Mouse (Mus musculus): ENCODE measurements around the gene Fxyd3.
A peak's percentile ranks its signal among the peaks of the same experiment; 100 is the strongest.

Fxyd3 gene

DNA sequence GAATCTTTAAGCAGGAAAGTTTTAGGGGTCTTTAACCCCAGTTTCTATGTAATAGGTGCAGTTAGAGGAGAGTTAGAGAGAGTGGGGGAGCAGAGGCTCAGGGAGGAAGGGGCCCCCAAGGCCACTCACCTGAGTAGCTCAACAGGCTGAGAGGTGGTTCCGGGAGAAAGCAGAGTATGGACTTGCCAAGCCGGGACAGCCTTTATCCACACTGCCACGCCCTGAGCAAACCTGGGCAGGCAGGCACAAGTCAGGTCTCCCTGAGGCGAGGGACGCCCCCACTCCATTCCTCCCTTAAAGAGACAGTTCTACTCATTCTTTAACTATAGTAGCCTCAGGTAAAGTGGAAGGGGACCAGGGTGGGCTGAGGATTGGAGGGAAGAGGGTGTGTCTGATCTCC is at the start of gene Fxyd3:
TSS of gene Fxyd3 (minus strand) at position 213 of the 400 bp plus-strand sequence.
- no peak for DNase-seq (ENCODE audit: low spot score)

DNA sequence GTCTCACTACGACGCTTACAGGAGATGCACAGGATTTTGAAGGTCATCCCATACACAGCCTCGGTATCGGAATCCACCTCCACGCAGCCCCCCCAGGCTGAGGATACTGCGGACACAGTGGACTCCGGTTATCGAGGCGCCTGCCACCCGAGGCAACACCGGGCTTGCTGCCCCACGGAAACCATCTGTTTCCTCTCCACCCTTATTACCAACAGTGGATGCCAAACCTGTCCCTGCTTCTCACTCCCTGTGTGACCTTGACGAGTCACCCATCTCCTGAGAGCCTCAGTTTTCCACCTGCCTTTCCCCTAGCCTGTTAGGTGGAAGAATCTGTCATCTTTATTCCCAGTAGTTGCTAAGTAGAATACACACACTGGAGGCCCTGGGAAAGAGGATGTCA is 48.6 kb upstream of the Fxyd3 start:
- DNase-seq (ENCODE audit: low spot score): no peak

DNA sequence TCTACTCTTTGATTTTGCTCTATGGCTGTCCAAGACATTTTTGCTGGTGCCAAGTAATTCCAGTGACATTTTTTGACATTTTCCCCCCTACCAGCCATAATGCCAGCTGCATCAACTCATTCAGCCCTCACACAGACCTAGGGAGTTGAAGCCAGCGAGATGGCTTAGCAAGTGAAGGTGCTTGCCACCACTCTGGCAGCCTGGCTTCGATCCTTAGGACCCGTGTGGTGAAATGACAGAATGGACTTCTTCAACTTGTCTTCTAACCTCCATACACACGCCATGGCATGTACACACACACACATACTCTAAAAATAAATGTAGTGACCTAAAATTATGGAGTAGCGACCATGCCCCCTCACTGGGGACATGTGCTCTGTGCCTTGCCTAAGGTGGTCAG is 47.9 kb upstream of the Fxyd3 start:
- no peak for DNase-seq (ENCODE audit: low spot score)

DNA sequence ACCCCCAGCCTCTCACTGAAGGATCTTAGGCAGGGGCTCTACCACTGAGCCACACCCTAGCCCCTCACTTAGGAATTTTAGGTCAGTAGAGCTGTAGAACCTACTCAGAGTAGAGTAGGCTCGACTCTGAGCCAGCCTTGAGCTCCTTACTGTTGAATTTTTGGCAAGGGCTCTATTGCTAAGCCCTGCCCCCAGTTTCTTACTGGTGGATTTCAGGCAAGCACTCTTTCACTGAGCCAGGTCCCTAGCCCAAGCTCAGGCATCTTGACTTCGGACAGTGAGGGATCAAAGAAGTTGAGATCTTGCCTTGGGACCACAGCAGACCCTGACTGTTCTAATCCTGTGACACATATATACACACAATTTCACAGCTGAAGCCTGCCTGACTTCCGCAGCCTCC is 47.2 kb upstream of the Fxyd3 start:
- DNase-seq (ENCODE audit: low spot score): no peak

DNA sequence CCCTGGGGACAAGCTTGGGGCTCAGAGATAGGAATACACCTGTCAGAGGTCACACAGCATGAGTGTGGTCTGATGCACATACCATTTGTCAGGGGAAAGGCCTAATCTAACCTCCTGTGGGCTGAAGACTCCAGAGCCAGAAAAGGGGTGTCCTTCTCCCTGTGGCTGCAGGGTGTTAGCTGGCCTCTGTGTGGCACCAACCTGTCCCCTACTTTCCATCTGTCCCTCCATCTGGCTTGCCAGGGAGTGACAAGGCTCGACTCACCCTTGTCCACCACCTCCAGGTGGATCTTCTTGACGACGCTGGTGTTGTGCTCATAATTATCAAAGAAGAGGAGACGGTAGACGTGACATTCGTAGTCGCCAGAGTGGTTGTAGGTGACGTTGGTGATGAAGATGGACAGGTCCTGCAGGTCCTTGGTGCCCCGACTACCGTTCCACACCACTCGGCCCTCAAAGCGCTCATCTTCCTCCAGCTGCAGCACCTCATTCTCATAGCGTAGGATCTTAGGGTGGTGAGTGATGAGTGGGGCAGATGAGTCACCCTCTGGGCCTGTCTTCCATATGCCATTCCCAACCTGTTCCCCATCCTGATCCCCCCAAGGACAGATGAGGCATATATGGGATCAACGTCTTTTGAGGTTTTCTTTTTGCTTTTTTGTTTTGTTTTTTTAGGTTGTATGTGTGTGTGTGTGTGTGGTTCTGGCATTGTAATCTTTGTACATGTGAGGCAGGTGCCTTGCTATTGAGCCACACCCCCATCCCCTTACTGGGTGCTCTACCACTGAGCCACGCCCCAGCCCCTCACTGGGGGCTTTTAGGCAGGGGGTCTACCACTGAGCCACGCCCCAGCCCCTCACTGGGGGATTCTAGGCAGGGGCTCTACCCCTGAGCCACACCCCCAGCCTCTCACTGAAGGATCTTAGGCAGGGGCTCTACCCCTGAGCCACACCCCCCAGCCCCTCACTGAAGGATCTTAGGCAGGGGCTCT is 46.4 kb upstream of the Fxyd3 start:
- no peak for DNase-seq (ENCODE audit: low spot score)

DNA sequence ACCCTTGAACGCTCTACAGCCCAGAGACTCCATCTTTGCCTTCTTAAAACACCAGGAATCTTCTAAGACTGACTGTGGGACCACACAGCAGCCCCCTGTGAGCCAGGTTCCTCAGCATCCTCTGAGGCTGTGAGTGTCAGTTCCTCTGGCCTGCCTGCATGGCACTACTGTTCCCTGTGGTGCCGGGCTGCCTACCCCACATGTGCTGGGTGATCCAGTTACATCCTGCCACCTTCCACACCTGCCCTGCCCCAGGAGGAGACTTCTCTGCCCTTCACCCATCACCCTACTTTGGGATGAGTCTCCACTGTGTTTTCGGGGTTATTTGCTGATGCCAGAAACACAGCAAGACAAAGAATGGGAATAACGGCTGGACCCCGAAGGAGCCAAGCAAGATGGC is 43.1 kb upstream of the Fxyd3 start:
- no peak for DNase-seq (ENCODE audit: low spot score)

DNA sequence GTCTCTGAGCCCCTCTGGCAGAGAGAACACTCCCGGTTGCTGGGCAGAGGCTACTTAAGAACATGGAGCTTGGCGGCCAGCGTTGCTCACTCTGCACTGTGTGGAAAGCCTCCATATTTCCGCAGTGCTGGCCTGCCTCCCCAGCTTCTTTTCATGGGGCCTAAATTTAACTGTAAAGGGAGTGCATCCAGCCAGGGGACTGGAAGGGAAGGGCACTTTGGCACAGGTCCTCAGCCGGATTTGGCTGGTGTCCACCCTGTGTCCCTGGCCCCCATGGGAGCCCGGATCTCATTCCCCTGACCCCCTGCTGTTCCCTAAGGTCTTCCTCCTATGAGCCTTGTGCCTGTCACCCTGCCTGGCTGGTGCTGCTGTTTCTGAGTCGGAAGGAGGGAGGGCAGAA is 42.0 kb upstream of the Fxyd3 start:
- no peak for DNase-seq (ENCODE audit: low spot score)

DNA sequence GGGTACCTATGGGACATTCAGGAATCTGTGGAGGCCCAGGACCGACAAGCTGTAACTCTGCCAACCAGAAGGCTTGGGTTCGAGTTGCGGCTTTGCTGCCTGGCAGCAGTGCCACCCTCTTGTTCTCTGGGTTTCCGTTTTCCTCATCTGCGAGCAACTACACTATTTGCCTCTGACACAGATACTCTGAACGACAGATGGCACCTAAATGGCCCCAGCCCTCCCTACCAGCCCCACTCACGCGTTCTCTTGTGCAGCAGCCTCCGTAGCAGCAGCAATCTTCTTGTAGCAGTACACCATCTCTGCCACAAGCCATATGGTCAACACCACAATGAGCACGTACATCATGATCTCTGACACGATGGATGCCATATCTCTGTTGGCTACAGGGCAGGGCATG is 41.0 kb upstream of the Fxyd3 start:
- no peak for DNase-seq (ENCODE audit: low spot score)

DNA sequence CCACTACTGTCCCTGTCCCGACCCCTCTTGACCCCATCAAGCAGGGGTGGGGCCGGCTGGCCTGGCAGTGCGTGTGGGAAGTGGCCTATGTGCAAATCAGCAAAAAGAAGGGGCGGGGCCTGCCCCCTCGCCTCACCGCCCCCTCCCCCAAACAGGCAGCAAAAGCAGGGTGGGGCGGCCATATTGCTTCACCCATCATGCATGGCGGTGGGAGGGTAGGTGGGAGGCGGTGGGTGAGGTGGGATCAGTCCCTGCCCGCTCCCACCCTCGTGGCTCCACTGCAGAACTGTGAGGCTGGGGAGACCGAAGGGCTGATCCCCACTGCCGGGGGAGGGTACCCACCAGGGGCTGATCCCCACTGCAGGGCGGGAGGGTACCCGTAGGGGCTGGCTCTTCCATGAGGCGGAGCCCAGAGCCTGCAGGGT is 40.2 kb upstream of the Fxyd3 start:
- no peak for DNase-seq (ENCODE audit: low spot score)

DNA sequence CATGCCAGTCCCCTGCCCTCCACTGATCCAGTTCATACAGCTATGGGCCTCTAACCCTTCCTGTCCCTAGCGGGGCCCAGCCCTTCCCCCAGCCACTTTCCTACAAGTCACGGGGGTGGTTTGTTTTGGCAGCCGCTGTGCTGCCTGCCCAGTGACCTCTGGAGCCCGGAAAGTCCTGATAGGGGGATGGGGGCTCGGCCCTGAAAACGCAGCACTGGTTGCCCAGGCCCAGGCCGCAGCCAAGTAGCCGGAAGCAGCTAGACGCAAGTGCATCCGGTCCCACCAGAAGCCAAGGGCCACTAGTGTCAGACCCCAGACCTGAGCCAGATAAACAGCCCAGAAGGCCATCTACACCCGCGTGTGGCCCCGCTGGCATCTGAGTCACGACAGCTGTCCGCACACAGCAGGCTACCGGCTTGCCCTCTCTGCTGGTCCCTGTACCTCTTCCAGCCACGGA is 39.1 kb upstream of the Fxyd3 start:
- peak; percentile 34 for DNase-seq (ENCODE audit: low spot score)

DNA sequence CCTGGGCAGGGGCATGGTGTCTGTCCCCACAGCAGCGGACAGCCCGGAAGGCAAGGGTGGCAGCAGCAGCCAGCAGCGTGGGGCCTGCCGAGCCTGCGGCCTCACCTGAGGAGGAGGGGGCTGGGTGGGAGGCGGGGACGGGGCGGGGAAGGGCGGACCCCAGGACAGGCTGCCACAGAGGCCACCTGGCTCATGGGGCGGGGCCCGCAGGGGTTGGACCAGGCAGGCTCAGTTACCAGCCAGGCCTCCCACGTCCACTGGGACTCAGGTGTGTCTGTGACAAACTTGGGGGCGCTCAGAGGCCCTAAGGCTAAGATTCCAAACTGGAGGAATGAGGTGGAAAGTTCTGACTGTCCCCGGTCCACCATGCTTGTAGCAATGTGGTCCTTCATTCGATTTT is 38.7 kb upstream of the Fxyd3 start, which contains the start of gene Hpn:
TSS of gene Hpn (minus strand) at position 109 of the 400 bp plus-strand sequence.
- no peak for DNase-seq (ENCODE audit: low spot score)

DNA sequence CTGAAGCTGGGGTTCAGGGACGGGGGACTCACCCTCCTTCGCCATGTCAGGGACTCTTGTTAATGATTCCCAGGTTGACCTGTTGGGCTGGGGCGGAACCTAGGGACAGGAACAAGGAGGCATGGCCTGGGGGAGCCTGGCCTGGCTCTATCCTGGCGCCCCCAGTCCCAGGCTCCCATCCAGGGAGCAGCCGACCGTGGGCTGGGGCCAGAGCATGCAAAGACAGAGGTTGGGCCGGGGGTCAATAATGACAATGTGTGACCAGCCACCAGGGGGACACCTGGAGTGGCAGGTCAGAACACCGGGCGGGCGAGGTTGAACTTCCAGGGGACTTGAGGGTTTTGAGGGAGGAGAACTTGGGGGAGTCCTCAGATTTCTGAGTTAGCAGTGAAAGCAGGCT is 38.1 kb upstream of the Fxyd3 start:
- DNase-seq (ENCODE audit: low spot score): no peak

DNA sequence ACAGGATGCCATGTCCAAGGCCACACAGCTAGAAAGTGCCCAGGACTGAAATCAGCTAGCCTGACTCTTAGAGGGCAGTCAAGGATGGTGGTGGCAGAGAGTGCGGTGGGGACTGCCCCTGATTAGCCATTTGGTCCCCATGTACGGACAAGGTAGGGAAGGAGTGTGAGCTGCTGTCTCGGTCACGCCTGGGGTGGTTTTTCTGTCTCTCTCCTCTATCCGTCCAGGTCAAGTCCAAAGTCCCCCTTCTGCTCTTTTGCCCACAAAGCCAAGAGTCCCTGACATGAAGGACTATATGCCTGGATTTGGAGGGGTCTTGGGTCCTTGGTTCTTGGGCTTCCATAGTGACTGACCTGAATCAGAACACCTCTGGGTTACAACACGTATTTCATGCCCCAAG is 37.3 kb upstream of the Fxyd3 start:
- DNase-seq (ENCODE audit: low spot score): no peak

DNA sequence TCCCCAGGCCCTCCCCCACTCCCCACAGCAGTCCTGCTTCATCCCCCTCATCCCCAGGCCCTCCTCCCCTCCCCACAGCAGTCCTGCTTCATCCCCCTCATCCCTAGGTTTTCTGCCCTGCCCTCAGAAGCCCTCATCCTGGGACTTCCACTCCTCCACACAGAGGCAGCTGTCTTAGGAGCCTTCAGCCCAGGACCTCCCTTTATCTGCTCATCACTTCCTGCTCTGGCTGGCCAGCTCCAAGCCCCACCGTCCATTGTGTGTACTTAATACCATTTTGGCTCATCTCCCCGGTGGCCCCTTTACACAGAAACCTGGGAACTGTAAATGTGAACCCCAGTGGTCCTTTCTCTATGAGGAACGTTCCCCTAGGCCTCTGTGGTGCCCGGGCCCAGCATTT is 35.5 kb upstream of the Fxyd3 start:
- no peak for DNase-seq (ENCODE audit: low spot score)

DNA sequence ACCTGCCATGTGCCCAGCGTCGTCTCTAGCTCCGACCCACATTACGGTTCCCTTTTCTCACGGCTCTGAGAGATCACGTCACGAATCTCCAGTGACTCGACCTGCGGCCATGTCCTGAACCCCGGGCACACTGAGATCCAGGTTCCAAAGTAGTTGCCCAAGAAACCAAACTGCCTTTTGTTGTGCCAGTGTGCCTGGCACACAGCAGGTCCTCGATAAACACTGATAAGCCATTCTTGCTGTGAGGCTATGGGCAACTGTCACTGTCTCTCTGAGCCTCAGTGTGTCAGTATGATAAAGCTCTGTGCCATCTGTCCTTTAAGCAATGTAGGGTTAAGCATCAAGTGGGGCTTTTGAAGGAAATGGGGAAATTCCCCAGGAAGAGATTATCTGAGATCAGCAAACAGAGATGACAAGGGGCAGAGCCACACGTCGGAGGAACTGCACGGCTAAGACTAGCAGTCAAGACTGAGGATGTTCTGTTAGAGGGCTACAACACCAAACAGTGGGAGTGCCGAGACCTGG is 34.4 kb upstream of the Fxyd3 start:
- DNase-seq (ENCODE audit: low spot score): no peak

DNA sequence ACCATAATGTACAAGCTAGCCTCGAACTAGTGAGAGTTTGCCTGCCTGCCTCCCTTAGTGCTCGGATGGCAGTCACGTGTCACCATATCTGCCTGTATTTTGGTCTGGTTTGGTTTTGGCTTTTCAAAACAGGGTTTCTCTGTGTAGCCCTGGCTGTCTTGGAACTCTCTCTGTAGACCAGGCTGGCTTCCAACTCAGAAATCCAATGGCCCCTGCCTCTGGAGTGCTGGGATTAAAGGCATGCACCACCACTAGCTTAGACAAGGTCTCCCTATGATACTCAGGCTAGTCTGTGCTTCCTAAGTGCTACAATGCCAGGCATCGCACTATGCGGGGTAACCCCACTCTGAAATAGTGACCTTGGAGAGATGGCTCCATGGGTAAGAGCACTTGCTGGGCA is 33.3 kb upstream of the Fxyd3 start:
- DNase-seq (ENCODE audit: low spot score): no peak

DNA sequence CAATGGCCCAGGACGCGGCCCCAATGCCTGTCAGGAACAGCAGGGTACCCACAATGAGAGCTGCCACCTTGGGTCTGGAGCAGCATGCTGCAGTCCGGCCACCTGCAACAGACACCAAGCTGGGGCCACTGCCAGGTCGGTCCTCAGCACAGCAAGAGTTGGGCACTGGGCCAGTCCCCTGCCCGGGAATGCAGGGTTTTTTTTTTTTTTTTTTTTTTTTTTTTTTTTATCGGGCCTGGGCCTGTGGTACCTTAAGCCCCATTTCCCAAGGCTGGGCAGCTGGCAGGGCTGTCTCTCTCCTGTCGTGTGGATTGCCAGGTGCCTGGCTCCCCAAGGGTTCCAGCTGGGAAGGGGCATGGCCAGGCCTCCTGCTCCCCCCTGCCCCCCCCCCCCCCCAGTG is 32.6 kb upstream of the Fxyd3 start:
- DNase-seq (ENCODE audit: low spot score): no peak

DNA sequence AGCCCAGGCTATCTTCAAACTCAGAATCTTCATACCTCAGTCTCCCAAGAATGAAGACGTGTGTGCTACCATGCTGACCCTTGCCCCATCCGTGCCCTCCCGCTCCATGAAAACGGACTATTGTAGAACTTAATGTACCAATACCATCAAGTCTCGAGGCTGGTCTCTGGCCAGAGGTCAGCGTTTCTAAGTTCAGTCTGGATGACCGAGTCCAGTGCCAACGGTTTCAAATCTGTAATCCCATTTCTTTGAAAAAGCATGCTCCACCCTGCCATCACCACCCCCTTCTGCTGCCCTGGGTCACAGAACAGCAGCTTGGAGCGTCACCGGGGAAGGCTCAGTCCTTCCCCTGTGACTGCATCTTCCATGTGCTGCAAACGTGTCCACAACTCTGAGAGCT is 31.3 kb upstream of the Fxyd3 start:
- DNase-seq (ENCODE audit: low spot score): no peak

DNA sequence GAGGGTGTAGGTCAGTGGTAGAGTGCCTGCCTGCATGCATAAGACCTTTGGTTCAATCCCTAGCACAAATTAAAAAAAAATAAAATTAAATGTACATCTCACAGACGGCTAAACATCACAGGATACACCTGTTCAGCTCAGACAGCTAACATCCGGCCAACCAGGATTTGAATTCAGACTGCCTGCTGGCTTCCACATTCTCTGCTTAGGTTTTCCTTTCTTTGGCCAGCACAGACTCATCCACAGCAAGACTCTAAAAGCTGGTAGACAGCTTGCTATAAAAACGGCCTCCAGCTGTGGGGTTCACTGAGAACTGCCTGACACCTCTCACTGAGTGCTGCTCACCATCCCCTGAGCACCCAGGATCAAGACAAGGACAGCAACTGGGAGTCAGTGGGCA is 29.7 kb upstream of the Fxyd3 start:
- no peak for DNase-seq (ENCODE audit: low spot score)

DNA sequence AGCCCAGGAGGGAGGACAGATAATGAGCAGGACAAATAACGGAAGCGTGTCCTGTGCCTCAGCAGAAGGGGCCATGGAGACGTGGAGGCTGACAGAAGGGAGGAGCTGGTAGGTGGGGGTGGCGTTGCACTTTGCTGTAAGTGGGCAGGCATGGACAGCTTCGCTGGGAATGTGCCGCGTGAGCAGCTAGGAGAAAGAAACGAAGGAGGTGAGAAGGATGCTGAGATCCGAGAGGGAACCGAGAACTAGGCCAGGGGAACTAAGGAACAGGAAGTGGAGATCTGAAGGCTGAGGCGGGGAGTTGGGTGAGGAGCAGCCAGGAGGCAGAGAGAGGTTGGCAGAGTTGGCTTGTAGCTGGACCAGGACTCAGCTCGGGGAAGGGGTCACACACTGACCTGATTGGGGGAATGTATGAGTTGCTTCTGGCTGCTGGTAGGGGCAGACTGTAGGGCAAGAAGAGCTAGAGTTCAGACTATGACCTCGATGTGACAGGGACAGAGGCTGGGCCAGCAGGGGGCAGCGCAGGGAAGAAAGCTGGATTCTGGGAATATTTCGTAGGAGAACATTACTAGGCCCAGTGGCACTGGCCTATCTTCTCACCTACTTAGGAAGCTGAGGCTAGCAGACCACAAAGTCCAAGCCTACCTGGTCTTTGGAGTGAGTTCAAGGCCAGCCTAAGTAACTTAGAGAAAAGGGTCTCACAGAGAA is 28.7 kb upstream of the Fxyd3 start:
- no peak for DNase-seq (ENCODE audit: low spot score)

DNA sequence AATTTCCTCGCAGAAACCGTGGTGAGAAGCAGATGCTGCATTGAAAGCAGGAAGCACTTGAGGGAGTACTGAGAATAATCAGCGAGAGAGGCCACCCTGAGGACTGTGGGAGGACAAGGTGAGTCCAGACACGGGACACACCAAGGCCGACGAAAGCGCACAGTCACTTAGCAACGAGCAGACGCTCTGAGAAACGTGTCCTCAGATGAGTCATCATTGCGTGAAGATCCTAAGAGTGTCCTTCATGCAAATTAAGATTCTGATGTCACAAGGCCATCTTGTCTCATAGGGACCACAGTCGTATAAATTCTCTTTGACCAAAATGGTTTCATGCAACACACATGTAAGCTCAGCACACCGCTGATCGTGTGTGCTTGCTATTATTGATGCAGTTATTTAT is 24.3 kb upstream of the Fxyd3 start:
- no peak for DNase-seq (ENCODE audit: low spot score)

DNA sequence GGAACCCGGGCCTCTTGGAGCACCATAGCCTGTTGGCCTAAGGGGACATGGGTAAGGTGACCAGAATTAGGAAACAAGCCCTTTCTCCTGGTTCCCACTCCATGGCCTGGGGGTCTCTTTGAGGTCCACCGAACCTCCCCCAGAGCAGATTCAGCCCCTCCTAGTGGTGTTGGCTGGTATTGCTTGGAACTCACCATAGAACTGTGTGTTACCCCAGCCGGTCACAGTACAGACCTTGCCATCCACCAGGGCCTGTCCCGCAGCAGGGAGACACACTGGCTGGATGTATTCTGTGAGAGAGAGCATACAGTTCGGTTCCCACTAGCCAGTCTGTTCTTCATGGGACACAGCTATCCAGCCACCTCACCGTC is 23.1 kb upstream of the Fxyd3 start:
- no peak for DNase-seq (ENCODE audit: low spot score)

All from testis, postnatal 14 days (tissue).